Mouse (Mus musculus) T-cell, adult 66 days (primary cell): ENCODE measurements around the gene Krtap31-1. TPM values are rescaled to one million over a fixed set of nuclear protein-coding genes. Genes with fewer than 3 reads are reported as not detected.

Experiments
- total RNA-seq, 2 experiments: library from RNA; stranded (reverse); gene quantifications; 3 replicates in 1 of 2; 4 replicates in 1 of 2; pipeline ENCODE4 v1.2.4; 2023

Krtap31-1 gene
- total RNA-seq, result not detected

DNA sequence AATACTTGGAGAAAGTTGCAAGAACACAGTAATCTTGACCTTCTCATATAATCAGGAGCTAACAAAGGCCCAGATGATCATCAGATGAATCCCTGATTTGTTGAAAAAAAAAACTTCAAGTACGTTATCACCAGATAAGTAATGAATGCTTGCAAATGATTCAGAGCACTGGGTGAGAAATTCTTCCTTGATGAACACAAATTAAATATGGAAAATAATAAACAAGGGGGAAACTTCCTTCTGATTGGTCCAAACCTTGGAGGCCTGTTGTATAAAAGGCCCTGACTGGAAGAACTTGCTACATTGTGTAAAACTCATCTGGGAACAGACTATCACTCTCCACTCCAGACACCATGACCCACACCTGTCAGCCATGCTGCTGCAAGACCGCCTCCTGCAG is at the start of gene Krtap31-1:
TSS of gene Krtap31-1 (plus strand) at position 301 of the 400 bp plus-strand sequence.

DNA sequence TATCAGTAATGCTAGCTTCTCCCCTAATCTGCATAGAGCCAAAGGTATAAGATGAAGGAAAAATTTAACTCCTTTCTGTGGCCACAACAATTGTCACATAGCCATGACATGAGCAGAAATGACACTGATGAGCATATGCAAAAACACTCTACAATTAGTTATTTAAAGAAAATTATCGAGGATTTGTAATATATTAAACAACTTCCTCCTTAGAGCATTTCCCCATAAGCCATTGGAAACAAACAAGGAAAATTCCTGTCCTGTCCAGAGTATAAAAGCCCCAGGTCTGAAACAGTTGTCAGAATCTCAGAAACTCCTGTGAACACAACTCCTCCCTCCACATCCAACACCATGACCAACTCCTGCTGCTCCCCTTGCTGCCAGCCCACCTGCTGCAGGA is 43.5 kb upstream of the Krtap31-1 start, which contains the start of gene Gm11559:
TSS of gene Gm11559 (plus strand) at position 301 of the 400 bp plus-strand sequence.

DNA sequence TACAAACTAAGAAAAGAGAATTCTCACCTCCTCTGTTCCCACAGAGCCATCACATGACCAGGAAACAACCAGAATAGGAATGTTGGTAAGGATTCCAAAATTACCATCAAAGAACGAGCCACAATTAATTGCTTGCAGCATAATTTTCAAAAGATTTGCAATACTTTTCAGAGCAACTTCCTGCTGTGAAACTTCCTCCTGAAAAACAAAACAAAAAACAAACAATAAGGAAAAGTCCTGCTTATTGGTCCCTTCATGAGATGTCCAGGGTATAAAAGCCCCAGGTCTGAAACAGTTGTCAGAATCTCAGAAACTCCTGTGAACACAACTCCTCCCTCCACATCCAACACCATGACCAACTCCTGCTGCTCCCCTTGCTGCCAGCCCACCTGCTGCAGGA is 34.6 kb upstream of the Krtap31-1 start, which contains the start of gene Krtap9-1:
TSS of gene Krtap9-1 (plus strand) at position 301 of the 400 bp plus-strand sequence.

DNA sequence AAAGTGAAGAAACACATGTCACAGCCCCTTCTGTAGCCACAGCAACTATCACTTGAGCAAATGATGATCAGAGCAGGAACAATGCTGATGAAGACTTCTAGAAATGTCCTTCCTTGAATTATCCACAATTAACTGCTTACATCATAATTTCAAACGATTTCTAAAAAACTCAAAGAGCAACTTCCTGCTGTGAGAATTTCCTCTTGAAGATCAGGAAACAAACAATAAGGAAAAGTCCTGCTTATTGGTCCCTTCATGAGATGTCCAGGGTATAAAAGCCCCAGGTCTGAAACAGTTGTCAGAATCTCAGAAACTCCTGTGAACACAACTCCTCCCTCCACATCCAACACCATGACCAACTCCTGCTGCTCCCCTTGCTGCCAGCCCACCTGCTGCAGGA is 28.8 kb upstream of the Krtap31-1 start, which contains the start of gene Gm11567:
TSS of gene Gm11567 (plus strand) at position 301 of the 400 bp plus-strand sequence.

DNA sequence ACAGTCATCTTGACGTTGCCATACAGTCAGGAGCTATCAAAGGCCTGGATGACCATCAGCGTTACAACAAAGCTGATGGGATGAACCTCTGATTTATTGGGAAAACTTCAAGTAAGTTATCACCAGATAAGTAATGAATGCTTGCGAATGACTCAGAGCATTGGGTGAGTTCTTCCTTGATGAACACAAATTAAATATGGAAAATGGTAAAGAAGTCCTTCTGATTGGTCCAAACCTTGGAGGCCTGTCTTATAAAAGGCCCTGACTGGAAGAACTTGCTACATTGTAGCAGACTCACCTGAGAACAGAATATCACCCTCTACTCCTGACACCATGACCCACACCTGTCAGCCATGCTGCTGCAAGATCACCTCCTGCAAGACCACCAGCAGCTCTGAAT is 6.7 kb downstream of the Krtap31-1 start, which contains the start of gene Gm11565:
TSS of gene Gm11565 (plus strand) at position 301 of the 400 bp plus-strand sequence.

DNA sequence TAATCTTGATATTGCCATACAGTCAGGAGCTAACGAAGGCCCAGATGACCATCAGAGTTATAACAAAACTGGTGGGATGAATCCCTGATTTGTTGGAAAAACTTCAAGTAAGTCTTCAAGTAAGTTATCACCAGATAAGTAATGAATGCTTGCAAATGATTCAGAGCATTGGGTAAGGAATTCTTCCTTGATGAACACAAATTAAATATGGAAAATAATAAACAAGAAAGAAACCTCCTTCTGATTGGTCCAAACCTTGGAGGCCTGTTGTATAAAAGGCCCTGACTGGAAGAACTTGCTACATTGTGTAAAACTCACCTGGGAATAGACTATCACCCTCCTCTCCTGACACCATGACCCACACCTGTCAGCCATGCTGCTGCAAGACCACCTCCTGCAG is 28.3 kb downstream of the Krtap31-1 start, which contains the start of gene Krtap31-2:
TSS of gene Krtap31-2 (plus strand) at position 301 of the 400 bp plus-strand sequence.

DNA sequence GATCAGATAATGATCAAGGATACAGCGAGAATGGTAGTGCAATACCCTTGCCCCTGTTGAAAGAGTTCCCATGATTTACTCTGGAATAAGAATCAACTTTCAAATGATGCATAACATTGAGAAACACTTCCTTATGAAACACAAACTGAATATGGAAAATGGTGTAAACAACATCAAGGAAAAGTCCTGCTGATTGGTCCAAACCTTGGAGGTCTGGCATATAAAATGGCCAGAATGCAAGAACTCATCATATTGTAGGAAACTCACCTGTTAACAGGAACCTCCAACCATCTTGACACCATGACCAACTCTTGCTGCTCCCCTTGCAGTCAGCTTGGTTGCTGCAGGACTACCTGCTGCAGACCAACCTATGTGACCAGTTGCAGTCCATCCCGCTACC is 40.5 kb downstream of the Krtap31-1 start, which contains the start of gene Krtap9-5:
TSS of gene Krtap9-5 (plus strand) at position 301 of the 400 bp plus-strand sequence.

Other genes starting within 250 kb of the Krtap31-1 start
- gene Gm11563, start 249.0 kb upstream of the Krtap31-1 start, total RNA-seq, result not detected
- not detected for gene Krtap4-6, start 242.0 kb upstream of the Krtap31-1 start, total RNA-seq
- gene Gm14190, start 217.2 kb upstream of the Krtap31-1 start, total RNA-seq, result not detected
- gene Gm14180, start 173.6 kb upstream of the Krtap31-1 start, total RNA-seq, result not detected
- not detected for gene Gm11595, start 135.0 kb upstream of the Krtap31-1 start, total RNA-seq
- not detected for gene Krtap4-8, start 127.2 kb upstream of the Krtap31-1 start, total RNA-seq
- not detected for gene Krtap4-9, start 122.7 kb upstream of the Krtap31-1 start, total RNA-seq
- gene Gm11596, start 114.5 kb upstream of the Krtap31-1 start, total RNA-seq, result not detected
- gene Gm11569, start 109.0 kb upstream of the Krtap31-1 start, total RNA-seq, result not detected
- gene Gm11554, start 103.5 kb upstream of the Krtap31-1 start, total RNA-seq, result not detected
- not detected for gene Krtap4-13, start 98.0 kb upstream of the Krtap31-1 start, total RNA-seq
- not detected for gene Gm11564, start 92.3 kb upstream of the Krtap31-1 start, total RNA-seq
- not detected for gene 2300003K06Rik, start 69.9 kb upstream of the Krtap31-1 start, total RNA-seq
- gene Krtap4-16, start 56.3 kb upstream of the Krtap31-1 start, total RNA-seq, result not detected
- gene Gm11568, start 50.0 kb upstream of the Krtap31-1 start, total RNA-seq, result not detected
- gene Gm11559, start 43.4 kb upstream of the Krtap31-1 start, total RNA-seq, result not detected
- not detected for gene Krtap9-1, start 34.5 kb upstream of the Krtap31-1 start, total RNA-seq
- gene Gm11567, start 28.7 kb upstream of the Krtap31-1 start, total RNA-seq, result not detected
- gene Gm11565, start 6.8 kb downstream of the Krtap31-1 start, total RNA-seq, result not detected
- not detected for gene Krtap31-2, start 28.4 kb downstream of the Krtap31-1 start, total RNA-seq
- gene Krtap9-5, start 40.6 kb downstream of the Krtap31-1 start, total RNA-seq, result not detected
- not detected for gene Krtap29-1, start 71.1 kb downstream of the Krtap31-1 start, total RNA-seq
- not detected for gene Krtap16-1, start 78.7 kb downstream of the Krtap31-1 start, total RNA-seq
- gene Krtap17-1, start 86.1 kb downstream of the Krtap31-1 start, total RNA-seq, result not detected
- not detected for gene Krt33a, start 108.3 kb downstream of the Krtap31-1 start, total RNA-seq
- gene Krt33b, start 121.9 kb downstream of the Krtap31-1 start, total RNA-seq, result not detected
- not detected for gene Krt34, start 133.6 kb downstream of the Krtap31-1 start, total RNA-seq
- not detected for gene Krt31, start 142.6 kb downstream of the Krtap31-1 start, total RNA-seq
- gene Krt32, start 180.3 kb downstream of the Krtap31-1 start, total RNA-seq, result not detected
- gene Krt35, start 188.3 kb downstream of the Krtap31-1 start, total RNA-seq, result not detected
- gene Krt36, start 197.7 kb downstream of the Krtap31-1 start, total RNA-seq, result not detected
- not detected for gene Krt13, start 213.6 kb downstream of the Krtap31-1 start, total RNA-seq
- gene Krt15, start 228.0 kb downstream of the Krtap31-1 start, total RNA-seq, result not detected
- not detected for gene Krt19, start 240.7 kb downstream of the Krtap31-1 start, total RNA-seq